Mouse (Mus musculus) neutrophil, adult 5-6 weeks (primary cell): ENCODE results near the gene Ier5l. TPM values are rescaled to one million over a fixed set of nuclear protein-coding genes. Genes with fewer than 3 reads are reported as not detected.
A peak's percentile ranks its signal among the peaks of the same experiment; 100 is the strongest.

Experiments
- ATAC-seq: fragments of 151-379, 151-347 bp; 2 replicates; pipeline ENCODE4 v1.8.0; 2017; ENCODE audit warnings: mild to moderate bottlenecking, moderate TSS enrichment; ENCODE audit not compliant: insufficient number of reproducible peaks, poor library complexity, low FRiP score, severe bottlenecking; ENCODE audit errors: extremely low read depth
- total RNA-seq: library from RNA; stranded (forward); fragments of 200-1000 nt; gene quantifications from 2 replicates; pipeline ENCODE4 v1.2.3, GENCODE M21; 2017

Ier5l gene
- total RNA-seq, 1 experiment from 2014 or later: 0.23 TPM

- ATAC-seq: peak; percentile 60
Observed at GRCm38 (mm10) chr2:30471795-30472720, 2.0 kb downstream of the Ier5l start.

DNA sequence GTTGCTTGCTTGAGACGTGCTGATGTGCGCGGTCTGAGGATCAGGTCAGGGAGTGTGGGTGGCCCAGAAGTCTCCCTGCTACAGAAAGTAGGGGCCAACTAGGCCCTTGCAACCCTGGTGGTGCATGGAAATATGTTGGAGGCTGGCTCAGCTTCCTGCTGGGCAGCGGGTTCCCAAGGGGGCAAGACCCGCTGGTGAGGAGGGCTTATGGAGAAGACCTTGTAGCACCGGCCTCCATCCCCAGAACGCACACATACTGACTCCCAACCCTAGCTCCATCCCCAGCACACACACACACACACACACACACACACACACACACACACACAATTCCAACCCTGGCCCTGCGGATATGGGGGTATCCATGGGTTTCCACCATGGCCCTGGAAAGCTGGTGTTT, 3.0 kb downstream of the Ier5l start:
- no peak for ATAC-seq

DNA sequence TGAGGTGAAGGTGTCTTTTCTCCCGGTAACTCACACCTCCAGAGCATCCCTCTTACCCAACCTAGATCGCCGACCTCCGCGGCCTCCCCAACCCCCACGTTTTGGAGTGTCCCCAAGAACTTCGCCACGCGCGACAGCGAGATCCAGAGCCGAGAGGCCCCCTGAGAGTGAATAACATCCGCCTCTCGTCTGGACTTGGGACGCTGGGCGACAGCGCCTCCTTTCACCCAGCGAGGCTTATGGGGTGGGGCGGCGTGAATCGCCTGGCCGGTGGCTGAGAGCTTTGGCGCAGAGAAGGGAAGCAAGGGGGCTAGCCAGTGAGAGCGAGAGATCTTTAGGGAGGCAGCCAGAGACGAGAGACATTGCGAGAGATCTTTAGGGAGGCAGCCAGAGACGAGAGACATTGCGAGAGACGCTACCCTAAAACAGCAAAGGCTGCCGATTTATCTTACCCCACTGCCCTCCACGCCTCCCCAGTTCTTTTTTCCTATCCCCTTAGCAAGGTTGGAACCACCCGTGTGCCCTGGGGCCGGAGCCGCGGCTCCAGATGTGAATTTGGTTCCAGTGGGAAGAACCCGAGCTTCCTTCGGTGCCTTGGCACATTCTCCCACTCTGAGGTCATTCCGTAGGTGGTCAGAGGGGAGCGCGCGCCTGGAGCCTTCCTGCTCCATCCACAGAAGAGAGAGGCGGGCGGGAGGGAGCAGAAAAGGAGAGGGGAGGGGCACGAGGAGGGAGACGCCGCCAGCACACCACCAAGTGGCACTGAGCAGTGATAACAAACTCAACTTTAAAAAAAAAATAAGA, 3.7 kb downstream of the Ier5l start:
- ATAC-seq: no peak

DNA sequence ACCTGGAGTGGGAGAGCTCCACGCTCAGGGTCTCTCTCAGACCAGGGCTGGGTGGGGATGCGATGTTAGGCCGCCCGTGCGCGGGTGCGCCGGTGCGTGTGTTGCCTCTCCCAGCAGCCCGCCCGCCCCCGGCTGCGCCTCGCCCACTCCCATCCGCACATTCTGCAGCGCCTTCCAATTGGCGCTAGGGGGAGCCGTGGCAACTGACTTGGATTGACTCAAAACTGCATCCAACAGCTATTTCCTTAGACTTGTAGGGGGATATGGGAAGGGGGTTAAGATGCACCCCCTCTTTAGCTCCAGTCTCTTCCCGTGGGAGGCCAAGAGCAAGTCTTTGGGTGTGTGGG, 4.2 kb downstream of the Ier5l start:
- no peak for ATAC-seq

- ATAC-seq: no peak
Observed at GRCm38 (mm10) chr2:30469009-30469408, 5.0 kb downstream of the Ier5l start.

DNA sequence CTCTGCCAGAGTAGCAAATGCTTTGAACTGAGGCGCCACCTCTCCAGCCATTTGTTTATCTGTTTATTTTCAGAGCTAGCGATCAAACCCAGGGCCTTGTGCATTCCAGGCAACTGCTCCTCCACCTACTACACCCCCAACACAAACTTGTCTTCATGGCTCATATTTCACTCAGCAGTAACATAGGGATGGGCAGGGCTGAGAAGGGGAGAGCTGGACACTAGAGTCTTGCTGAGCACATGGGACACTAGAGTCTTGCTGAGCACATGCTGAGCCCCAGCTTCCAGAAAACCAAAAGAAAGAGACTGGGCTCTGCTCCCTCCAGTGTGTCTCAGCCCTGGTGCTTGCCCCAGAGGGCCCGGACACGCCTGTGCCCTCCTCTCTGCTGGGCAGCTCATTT, 7.2 kb downstream of the Ier5l start:
- ATAC-seq: no peak

DNA sequence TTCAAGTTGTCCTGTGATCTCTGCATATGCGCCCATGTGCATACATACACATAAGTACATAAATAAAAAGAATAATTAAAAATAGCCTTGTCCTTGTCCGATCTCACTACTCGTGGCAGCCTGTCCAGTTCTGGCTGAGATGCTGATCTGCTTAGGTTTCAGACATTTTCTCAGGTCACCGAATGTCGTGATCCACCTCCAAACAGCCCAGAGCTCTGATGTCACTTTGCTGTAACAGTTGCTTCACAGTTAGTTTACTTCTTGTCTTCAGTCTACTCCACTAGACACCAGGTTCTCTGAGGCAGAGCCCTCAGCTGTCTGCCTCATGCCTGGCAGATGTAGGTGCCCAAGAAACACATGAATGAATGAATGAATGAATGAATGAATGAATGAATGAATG, 9.6 kb downstream of the Ier5l start:
- no peak for ATAC-seq

GRCm38 (mm10) chr2:30463904-30464330, 10.1 kb downstream of the Ier5l start:
- ATAC-seq: peak; percentile 95

DNA sequence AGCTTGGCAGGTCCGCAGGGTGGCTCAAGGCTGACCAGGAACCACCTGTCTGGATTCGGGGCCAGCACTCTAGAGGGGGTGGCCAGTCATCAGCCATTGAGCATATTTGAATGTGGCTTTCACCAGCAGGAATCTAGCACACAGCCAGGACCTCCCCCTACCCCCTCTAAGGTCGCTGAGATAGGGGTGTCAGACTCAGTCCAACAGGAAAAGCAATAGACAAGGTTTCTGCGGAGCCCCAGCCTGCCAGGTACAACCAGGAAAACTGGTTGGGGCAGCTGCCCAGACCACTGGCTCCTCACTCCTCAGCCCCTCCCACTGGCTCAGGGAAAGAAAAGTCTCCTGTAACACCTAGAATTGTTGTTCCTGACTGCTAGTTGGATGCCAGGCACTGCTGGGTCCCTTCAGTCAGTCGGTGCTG, 10.7 kb downstream of the Ier5l start:
- no peak for ATAC-seq

- ATAC-seq: no peak
Observed at GRCm38 (mm10) chr2:30459241-30459640, 14.8 kb downstream of the Ier5l start.

GRCm38 (mm10) chr2:30458349-30458748, 15.7 kb downstream of the Ier5l start:
- ATAC-seq: no peak

DNA sequence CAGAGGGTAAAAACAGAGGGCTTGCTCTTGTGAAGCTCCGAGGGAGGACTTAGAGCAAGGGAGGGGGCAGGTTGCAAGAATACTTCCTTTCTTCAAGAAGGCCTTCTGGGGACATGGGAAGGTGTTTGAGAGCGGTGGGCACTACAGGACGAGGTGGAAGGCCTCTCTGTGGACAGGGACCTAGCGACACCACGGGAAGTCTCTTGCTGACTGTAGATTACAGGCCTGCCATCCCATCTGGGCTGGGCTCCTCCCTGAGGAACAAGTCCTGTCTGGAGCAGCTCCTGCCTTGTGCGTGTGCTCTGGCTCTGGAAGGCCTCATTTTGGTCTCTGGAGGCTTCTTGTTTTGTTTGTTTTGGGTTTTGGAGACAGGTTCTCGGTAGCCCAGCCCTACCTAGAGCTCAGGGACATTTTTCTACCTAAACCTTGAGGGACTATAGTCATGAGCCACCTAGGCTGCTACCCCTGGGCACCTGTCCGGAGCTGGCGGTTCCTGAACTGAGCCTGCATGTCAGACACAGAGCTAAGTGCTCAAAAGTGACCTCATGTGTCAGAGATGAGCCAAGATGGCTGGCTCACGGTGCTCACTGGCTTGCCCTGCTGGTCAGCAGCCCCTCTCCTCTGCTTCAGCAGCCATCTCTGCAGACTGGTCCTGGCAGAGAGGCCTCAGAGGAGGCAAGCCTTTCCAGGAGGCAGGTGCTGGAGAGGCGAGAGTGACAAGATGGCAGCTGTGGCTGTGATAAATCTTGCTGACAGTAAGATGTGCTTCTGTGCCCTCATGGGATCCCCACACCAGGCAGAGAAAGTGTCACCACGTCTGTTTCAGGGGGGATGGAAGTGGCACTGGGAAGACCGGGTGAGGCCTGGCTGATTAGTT, 17.7 kb downstream of the Ier5l start:
- ATAC-seq: no peak

DNA sequence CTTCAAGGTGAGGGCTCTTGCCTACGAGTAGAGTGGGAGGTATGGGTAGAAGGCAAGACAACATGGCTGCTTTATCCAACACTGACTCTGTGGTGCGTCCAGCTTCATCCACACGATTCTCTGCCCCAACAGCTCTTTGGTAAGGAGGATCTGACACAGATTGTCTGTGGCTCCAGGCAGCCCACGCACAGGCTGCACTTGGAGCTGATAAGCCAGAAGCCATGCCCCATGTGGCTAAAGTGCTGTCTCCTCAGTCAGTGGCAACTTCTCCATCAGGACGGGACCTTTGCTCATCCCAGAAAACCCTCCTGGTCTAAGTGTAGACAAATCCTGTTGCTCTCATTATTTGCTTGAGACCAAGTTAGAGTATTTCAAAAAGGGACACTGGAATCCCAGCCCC, 19.4 kb downstream of the Ier5l start:
- no peak for ATAC-seq

- no peak for ATAC-seq
Observed at GRCm38 (mm10) chr2:30453570-30453969, 20.4 kb downstream of the Ier5l start.

DNA sequence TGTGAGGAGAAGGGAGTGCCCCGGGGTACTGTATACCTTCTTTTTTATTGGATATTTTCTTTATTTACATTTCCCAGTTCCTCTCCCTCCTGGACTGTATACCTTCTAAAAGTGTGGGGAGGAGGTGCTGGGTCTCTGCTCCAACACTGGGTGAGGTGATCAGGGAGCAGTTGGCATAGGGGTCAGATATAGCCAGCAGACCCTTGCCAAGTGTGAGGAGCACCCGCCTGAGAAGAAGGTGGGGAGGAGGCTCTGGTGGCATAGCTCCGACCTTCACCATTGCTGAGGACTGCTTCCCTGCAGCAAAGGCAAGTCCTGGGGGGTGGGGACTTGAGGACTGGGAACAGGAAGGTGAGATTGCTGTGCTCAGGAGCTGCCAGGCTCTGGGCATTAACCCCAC, 22.5 kb downstream of the Ier5l start:
- no peak for ATAC-seq

DNA sequence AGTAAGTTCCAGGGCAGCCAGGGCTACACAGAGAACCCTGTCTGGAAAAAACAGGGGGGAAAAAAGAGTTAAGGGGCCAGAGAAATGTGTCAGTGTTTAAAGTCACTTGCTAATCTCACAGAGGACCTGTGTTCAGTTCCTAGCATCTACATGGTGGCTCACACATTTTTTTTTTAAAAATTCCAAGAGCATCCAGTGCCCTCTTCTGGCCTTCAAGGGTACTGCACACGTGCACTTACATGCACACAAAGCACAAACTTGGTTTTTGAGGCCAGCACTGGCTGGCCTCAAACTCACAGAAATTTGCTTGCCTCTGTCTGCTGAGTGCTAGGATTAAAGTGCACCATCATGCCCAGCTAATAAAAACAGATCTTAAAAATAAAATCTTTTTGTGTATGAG, 23.5 kb downstream of the Ier5l start:
- no peak for ATAC-seq

GRCm38 (mm10) chr2:30448371-30448770, 25.6 kb downstream of the Ier5l start:
- no peak for ATAC-seq

DNA sequence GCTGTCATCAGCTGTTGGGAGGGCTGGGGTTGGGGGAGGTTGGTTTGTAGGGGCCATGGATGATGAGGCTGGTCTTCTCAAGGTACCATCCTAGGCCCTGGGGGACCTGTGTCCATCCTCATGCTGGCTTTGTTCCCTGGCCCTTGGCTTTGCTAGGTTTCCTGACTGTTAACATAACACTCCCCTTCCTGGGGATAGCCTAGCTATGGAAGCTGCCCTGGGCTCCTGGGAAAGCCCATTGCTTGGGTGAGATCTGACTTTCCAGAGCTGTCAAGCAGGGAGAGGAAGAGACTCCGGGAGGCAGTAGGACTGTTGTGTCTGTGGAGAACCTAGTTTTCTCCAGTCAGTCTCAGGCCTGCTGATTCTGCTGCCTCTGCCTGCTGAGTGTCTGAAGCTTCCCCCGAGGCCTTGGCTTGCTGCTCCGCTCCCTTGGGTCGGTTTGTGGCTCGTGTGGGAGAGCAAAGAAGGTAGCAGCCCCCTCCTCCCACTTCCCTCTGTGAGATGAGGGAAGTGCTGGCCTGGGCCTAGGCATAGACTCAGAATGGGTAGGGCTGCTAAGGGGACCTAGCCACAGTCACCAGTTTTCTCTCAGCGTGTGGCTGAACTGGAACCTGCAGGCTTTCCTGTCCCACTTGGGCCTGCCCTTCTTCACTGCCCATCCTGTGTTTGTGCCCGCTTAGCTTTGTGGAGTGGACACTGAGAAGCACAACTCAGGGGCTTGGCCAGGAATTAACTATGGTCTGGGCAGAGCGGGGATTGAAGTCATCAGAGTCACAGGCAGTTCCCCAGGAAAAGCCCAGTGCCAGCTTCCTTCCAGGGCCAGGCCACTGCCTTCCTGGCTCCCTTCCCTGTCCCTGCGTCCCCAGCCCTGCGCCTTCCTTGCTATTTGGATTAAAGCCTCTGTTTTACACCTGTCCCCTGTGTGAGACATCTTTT, 26.9 kb downstream of the Ier5l start:
- ATAC-seq: no peak
